Mouse (Mus musculus) heart, postnatal 0 days (tissue): ENCODE measurements at regions not wholly inside any gene's neighbourhood (a gene's known extent, or its start where the extent isn't known, plus 50 kb on each side); places are given as distances from the start of the nearest gene placed in this dataset.

Experiments
- CTCF ChIP-seq: IDR thresholded peaks from 2 replicates; pipeline ENCODE4 v1.5.1; 2016; ENCODE audit warnings: antibody characterized with exemption, control low read depth, low read depth
- EP300 ChIP-seq: IDR thresholded peaks from 2 replicates; pipeline ENCODE4 v1.6.1; 2016; ENCODE audit warnings: antibody characterized with exemption, low read depth

- TF ChIP-seq EP300 = no peak
- no peak for TF ChIP-seq CTCF
Observed at GRCm38 (mm10) chr14:80516626-80517025, 532.7 kb downstream of the Olfm4 start.
